Mouse (Mus musculus): Measurements from ENCODE around the gene 4933406M09Rik. TPM values are rescaled to one million over a fixed set of nuclear protein-coding genes. Genes with fewer than 3 reads are reported as not detected.

Gene 4933406M09Rik
- polyA plus RNA-seq, 1 experiment from 2014 or later: not detected

- Histone ChIP-seq H3K27me3 (no peaks in the 10 kb centered on the region), H3K4me2 (replicated peaks) (no peak overlapping the region), H3K4me1 (no peaks in the 10 kb centered on the region; the same call in 1 of the 2 replicates), H3K9me3 (no peaks in the 10 kb centered on the region), H3K27ac (no peak overlapping the region), H3K9ac (no peak overlapping the region), H3K4me3 (no peak overlapping the region), H3K36me3 (peaks cover 53% of the 10 kb centered on the region)
- no peak for ATAC-seq (ENCODE audit: insufficient number of reproducible peaks, insufficient read depth, low FRiP score, low TSS enrichment)
- whole genome bisulfite sequencing: 83% methylated on average over 9 of the region's 9 CpGs
Observed at GRCm38 (mm10) chr1:134347791-134348190, 37.9 kb upstream of the 4933406M09Rik start.

DNA sequence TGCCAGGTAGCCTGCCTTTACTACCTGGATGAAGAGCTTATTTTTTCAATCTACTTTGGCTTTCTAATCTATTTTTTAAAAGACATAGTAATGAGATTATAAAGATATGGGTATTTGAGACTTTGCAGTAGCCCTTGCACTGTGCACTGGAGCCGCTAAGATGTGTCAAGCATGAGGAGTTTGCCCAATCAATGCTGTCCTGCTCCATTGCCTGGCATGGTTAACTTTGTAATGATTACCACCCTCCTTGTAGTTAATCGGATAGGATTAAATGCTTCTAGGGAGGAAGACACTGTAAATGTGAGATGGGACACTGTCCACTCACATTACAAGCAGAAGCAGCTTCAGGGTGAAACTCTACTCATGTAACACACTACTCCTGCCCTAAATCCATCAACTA is 32.4 kb upstream of the 4933406M09Rik start:
- no peak for ATAC-seq (ENCODE audit: insufficient number of reproducible peaks, insufficient read depth, low FRiP score, low TSS enrichment)
- Histone ChIP-seq H3K9me3 (no peaks in the 10 kb centered on the region), H3K27me3 (no peaks in the 10 kb centered on the region), H3K4me1 (no peaks in the 10 kb centered on the region), H3K4me3 (no peak overlapping the region), H3K36me3 (peaks cover 79% of the 10 kb centered on the region), H3K9ac (no peak overlapping the region), H3K27ac (no peak overlapping the region), H3K4me2 (replicated peaks) (no peak overlapping the region)
- WGBS: 97% methylated on average over 2 of the region's 2 CpGs

DNA sequence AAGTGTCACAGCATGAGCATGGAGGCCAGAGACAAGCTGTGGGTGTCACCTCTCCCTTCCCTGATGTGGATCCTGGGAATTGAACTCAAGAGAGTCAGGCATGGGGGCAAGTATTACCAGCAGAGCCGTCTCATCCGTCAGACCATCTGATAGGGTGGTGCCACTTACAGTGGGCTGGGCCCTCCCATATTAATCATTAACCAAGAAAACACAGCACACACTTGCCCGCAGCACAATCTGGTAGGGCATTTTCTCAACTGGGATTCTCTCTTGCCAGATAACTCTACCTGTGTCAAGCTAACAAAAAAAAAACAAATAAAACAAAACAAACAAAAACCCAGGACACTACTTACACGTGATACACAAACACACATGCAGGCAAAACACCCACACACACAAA is 28.3 kb upstream of the 4933406M09Rik start:
- no peak for ATAC-seq (ENCODE audit: insufficient number of reproducible peaks, insufficient read depth, low FRiP score, low TSS enrichment)
- WGBS: 84% methylated on average over 4 of the region's 4 CpGs
- no peak overlapping the region for H3K9ac ChIP-seq
- peaks cover 60% of the 10 kb centered on the region for H3K36me3 ChIP-seq
- peaks cover 9% of the 10 kb centered on the region; the same call in 1 of the 2 replicates for H3K4me1 ChIP-seq
- no peak overlapping the region for H3K4me2 ChIP-seq (replicated peaks)
- no peak overlapping the region for H3K4me3 ChIP-seq
- no peak overlapping the region for H3K27ac ChIP-seq
- H3K27me3 ChIP-seq: no peaks in the 10 kb centered on the region
- H3K9me3 ChIP-seq: no peaks in the 10 kb centered on the region

- Histone ChIP-seq H3K36me3 (peaks cover 32% of the 10 kb centered on the region), H3K27ac (no peak overlapping the region), H3K4me3 (peak overlapping the region; percentile 82), H3K9ac (0 out of 2 replicates have a peak overlapping the region, but pooled peaks have one; percentile 19), H3K27me3 (no peaks in the 10 kb centered on the region), H3K4me1 (peaks cover 10% of the 10 kb centered on the region; the same call in 1 of the 2 replicates), H3K4me2 (replicated peaks) (peak overlapping the region; percentile 75), H3K9me3 (no peaks in the 10 kb centered on the region)
- no peak for ATAC-seq (ENCODE audit: insufficient number of reproducible peaks, insufficient read depth, low FRiP score, low TSS enrichment)
- WGBS: 79% methylated on average over 7 of the region's 7 CpGs
Observed at GRCm38 (mm10) chr1:134360656-134361055, 25.1 kb upstream of the 4933406M09Rik start.

- no peak; the same call in 1 of the 2 replicates for ATAC-seq (ENCODE audit: insufficient number of reproducible peaks, insufficient read depth, low FRiP score, low TSS enrichment)
- no peaks in the 10 kb centered on the region for H3K9me3 ChIP-seq
- peak overlapping the region; percentile 90 for H3K9ac ChIP-seq
- peak overlapping the region; percentile 72 for H3K27ac ChIP-seq
- H3K27me3 ChIP-seq: no peaks in the 10 kb centered on the region
- 1% methylated on average over 43 of the region's 44 CpGs for WGBS
- peak overlapping the region; percentile 82 for H3K4me3 ChIP-seq
- H3K4me1 ChIP-seq: peaks cover 10% of the 10 kb centered on the region; the same call in 1 of the 2 replicates
- peaks cover 26% of the 10 kb centered on the region for H3K36me3 ChIP-seq
- peak overlapping the region; percentile 75 for H3K4me2 ChIP-seq (replicated peaks)
Observed at GRCm38 (mm10) chr1:134361195-134361856, 24.4 kb upstream of the 4933406M09Rik start.

DNA sequence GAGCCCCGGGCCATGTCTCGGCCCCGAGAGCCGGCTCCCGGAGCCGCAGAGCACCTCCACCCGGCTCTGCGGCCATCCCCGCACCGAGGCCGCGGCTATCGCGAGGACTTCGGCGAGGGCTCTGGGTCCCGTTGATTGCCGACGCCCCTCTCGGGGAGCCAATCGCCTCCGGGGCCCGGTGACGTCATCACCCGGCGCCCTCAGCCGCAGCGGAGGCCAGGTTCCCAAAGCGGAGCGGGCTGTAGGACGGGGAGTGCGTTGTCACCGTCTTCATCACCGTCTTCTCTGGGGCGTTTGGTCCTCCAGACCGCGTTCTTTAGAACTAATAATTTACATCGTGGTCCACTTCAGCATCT is 23.9 kb upstream of the 4933406M09Rik start, which contains the start of gene Tmem183a:
TSS of gene Tmem183a (minus strand) at position 123 of the 356 bp plus-strand sequence.
- Histone ChIP-seq H3K4me3 (peak within 1 kb of the TSS; percentile 82), H3K27ac (peak within 1 kb of the TSS; percentile 72), H3K27me3 (no peaks in the 10 kb centered on the region), H3K4me2 (replicated peaks) (peak within 1 kb of the TSS; percentile 75), H3K9me3 (no peaks in the 10 kb centered on the region), H3K36me3 (peaks cover 25% of the 10 kb centered on the region), H3K4me1 (peaks cover 10% of the 10 kb centered on the region; the same call in 1 of the 2 replicates), H3K9ac (peak within 1 kb of the TSS; percentile 90)
- under 1% methylated on average over 38 of the region's 38 CpGs for WGBS
- ATAC-seq (ENCODE audit: insufficient number of reproducible peaks, insufficient read depth, low FRiP score, low TSS enrichment): peak; percentile 96

DNA sequence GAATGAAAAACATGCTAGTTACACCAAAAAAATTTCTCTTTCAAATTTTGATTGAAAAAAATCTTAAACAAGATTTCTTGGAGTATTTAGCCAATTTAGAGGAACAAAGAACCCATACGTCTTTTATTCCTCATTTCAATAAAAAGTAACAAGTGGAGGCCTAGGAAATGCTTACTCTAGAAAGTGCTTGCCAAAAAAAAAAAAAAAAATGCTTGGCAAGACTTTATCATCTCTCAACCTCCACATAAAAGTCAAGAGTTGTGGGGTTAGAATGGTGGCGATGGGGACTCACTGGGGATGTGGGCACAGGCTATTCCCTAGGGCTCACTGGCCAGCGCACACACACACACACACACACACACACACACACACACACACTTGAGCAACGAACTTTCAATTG is 22.5 kb upstream of the 4933406M09Rik start:
- Histone ChIP-seq H3K9me3 (no peaks in the 10 kb centered on the region), H3K27me3 (no peaks in the 10 kb centered on the region), H3K4me3 (no peak overlapping the region), H3K9ac (no peak overlapping the region), H3K4me2 (replicated peaks) (no peak overlapping the region), H3K27ac (no peak overlapping the region), H3K4me1 (peaks cover 10% of the 10 kb centered on the region; the same call in 1 of the 2 replicates), H3K36me3 (peaks cover 14% of the 10 kb centered on the region)
- 86% methylated on average over 4 of the region's 4 CpGs for WGBS
- ATAC-seq (ENCODE audit: insufficient number of reproducible peaks, insufficient read depth, low FRiP score, low TSS enrichment): no peak

DNA sequence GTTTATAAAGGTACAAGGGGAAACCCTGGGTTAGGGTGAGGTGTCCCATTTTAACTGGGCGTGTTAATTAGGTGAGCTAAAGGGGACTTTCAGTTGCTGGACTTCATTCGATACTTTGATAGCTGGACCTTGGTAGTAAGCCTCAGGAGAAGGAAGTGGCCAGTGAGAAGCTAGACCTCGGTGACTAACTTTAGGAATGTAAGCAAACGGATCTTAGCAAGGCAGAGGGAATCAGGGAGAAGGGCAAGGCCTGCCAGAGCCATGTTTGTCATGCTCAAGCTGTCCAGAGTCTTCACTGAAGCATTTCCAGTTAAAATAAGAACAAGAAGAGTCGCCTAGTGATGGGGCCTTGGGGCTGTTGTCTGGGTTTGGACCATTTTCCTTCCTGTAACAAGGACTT is 20.2 kb upstream of the 4933406M09Rik start:
- Histone ChIP-seq H3K4me3 (no peak overlapping the region), H3K9ac (no peak overlapping the region), H3K36me3 (no peaks in the 10 kb centered on the region), H3K4me2 (replicated peaks) (no peak overlapping the region), H3K4me1 (peaks cover 9% of the 10 kb centered on the region; the same call in 1 of the 2 replicates), H3K27ac (no peak overlapping the region), H3K27me3 (no peaks in the 10 kb centered on the region), H3K9me3 (no peaks in the 10 kb centered on the region)
- WGBS: 60% methylated on average over 5 of the region's 5 CpGs
- no peak for ATAC-seq (ENCODE audit: insufficient number of reproducible peaks, insufficient read depth, low FRiP score, low TSS enrichment)

- ATAC-seq (ENCODE audit: insufficient number of reproducible peaks, insufficient read depth, low FRiP score, low TSS enrichment): no peak
- Histone ChIP-seq H3K27me3 (no peaks in the 10 kb centered on the region), H3K36me3 (no peaks in the 10 kb centered on the region), H3K4me3 (no peak overlapping the region), H3K4me1 (no peaks in the 10 kb centered on the region), H3K9me3 (no peaks in the 10 kb centered on the region), H3K27ac (no peak overlapping the region), H3K4me2 (replicated peaks) (no peak overlapping the region), H3K9ac (no peak overlapping the region)
- WGBS: 55% methylated on average over 9 of the region's 9 CpGs
Observed at GRCm38 (mm10) chr1:134368777-134369337, 16.9 kb upstream of the 4933406M09Rik start.

DNA sequence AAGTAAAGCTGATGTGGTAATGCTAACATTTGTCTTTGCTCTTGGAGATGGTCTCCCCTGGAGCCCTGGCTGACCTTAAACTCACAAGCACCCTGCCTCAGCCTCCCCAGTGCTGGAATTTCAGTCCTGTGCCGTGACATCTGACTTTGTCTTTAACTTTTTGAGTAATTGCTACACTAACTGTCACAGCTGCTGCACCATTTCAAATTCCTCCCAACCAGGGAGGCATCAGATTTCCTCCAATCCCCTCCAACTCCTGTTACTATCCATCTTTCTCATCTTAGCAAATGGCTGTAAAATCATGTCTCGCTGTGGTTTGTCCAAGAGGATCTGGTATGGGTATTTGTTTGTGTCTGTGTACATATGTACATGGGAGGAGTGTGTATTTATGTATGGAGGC is 11.6 kb upstream of the 4933406M09Rik start:
- 61% methylated on average over 2 of the region's 2 CpGs for WGBS
- H3K4me1 ChIP-seq: no peaks in the 10 kb centered on the region

GRCm38 (mm10) chr1:134381051-134381450 is 4.7 kb upstream of the 4933406M09Rik start:
- Histone ChIP-seq H3K4me3 (no peak overlapping the region), H3K27me3 (no peaks in the 10 kb centered on the region), H3K27ac (no peak overlapping the region), H3K36me3 (no peaks in the 10 kb centered on the region), H3K4me1 (no peaks in the 10 kb centered on the region; the same call in 1 of the 2 replicates), H3K4me2 (replicated peaks) (no peak overlapping the region), H3K9ac (no peak overlapping the region), H3K9me3 (no peaks in the 10 kb centered on the region)
- 80% methylated on average over 2 of the region's 2 CpGs for WGBS
- ATAC-seq (ENCODE audit: insufficient number of reproducible peaks, insufficient read depth, low FRiP score, low TSS enrichment): no peak

More for the DNA sequence above, 11.6 kb upstream of the 4933406M09Rik start:
- H3K27me3 ChIP-seq: no peaks in the 10 kb centered on the region
- no peak overlapping the region for H3K4me2 ChIP-seq (replicated peaks)
- no peak overlapping the region for H3K4me3 ChIP-seq
- H3K9ac ChIP-seq: no peak overlapping the region
- no peaks in the 10 kb centered on the region for H3K36me3 ChIP-seq
- no peak overlapping the region for H3K27ac ChIP-seq
- no peak for ATAC-seq (ENCODE audit: insufficient number of reproducible peaks, insufficient read depth, low FRiP score, low TSS enrichment)
- no peaks in the 10 kb centered on the region for H3K9me3 ChIP-seq

All from embryonic facial prominence, embryonic 12.5 days (tissue).